Mouse (Mus musculus): ENCODE data around the gene Gramd4.
"Not testable (repeated sequence)": the region's sequence is repeated elsewhere in the genome, so short reads cannot be mapped to it uniquely, and the experiment has no call there.

The Gramd4 gene

GRCm38 (mm10) chr15:86164718-86165345 lies 107.3 kb downstream of the Gramd4 start:
- no peak for DNase-seq (ENCODE audit: low spot score in 2 of 2)

- DNase-seq (ENCODE audit: low spot score in 2 of 2), result no peak
Observed at GRCm38 (mm10) chr15:86165811-86166590, 108.5 kb downstream of the Gramd4 start.

GRCm38 (mm10) chr15:86167032-86167655 lies 109.6 kb downstream of the Gramd4 start:
- DNase-seq (ENCODE audit: low spot score in 2 of 2), result no peak

GRCm38 (mm10) chr15:86167787-86168504 lies 110.5 kb downstream of the Gramd4 start:
- no peak for DNase-seq (ENCODE audit: low spot score in 2 of 2)

- no peak for DNase-seq (ENCODE audit: low spot score in 2 of 2)
Observed at GRCm38 (mm10) chr15:86168505-86168867, 111.0 kb downstream of the Gramd4 start.

- no peak for DNase-seq (ENCODE audit: low spot score in 2 of 2)
Observed at GRCm38 (mm10) chr15:86168941-86169816, 111.7 kb downstream of the Gramd4 start.

- DNase-seq (ENCODE audit: low spot score in 2 of 2), result no peak
Observed at GRCm38 (mm10) chr15:86169817-86170110, 112.3 kb downstream of the Gramd4 start.

GRCm38 (mm10) chr15:86171316-86171715 lies 113.8 kb downstream of the Gramd4 start:
- no peak for DNase-seq (ENCODE audit: low spot score in 2 of 2)

GRCm38 (mm10) chr15:86172124-86172523 lies 114.6 kb downstream of the Gramd4 start:
- DNase-seq (ENCODE audit: low spot score in 2 of 2), result no peak

GRCm38 (mm10) chr15:86172526-86172925 lies 115.0 kb downstream of the Gramd4 start:
- DNase-seq (ENCODE audit: low spot score in 2 of 2), result no peak

GRCm38 (mm10) chr15:86173136-86173985 lies 115.9 kb downstream of the Gramd4 start:
- DNase-seq (ENCODE audit: low spot score in 2 of 2), result peak in 1 of 2 experiments; percentile 42

- no peak for DNase-seq (ENCODE audit: low spot score in 2 of 2)
Observed at GRCm38 (mm10) chr15:86175253-86176050, 118.0 kb downstream of the Gramd4 start.

- no peak for DNase-seq (ENCODE audit: low spot score in 2 of 2)
Observed at GRCm38 (mm10) chr15:86176166-86176565, 118.7 kb downstream of the Gramd4 start.

GRCm38 (mm10) chr15:86176771-86177702 lies 119.5 kb downstream of the Gramd4 start:
- DNase-seq (ENCODE audit: low spot score in 2 of 2), result no peak

- not testable (repeated sequence) for DNase-seq (ENCODE audit: low spot score in 2 of 2)
Observed at GRCm38 (mm10) chr15:86177703-86178251, 120.3 kb downstream of the Gramd4 start.

- no peak for DNase-seq (ENCODE audit: low spot score in 2 of 2)
Observed at GRCm38 (mm10) chr15:86178594-86178993, 121.1 kb downstream of the Gramd4 start.

- no peak for DNase-seq (ENCODE audit: low spot score in 2 of 2)
Observed at GRCm38 (mm10) chr15:86180427-86180826, 122.9 kb downstream of the Gramd4 start.

GRCm38 (mm10) chr15:86181321-86181720 lies 123.8 kb downstream of the Gramd4 start:
- DNase-seq (ENCODE audit: low spot score in 2 of 2), result not testable (repeated sequence)

All from spleen, postnatal 14 days (tissue).